Mouse (Mus musculus): ENCODE measurements around the gene Ctsm. TPM values are rescaled to one million over a fixed set of nuclear protein-coding genes. Genes with fewer than 3 reads are reported as not detected.
"Not testable (repeated sequence)": the region's sequence is repeated elsewhere in the genome, so short reads cannot be mapped to it uniquely, and the experiment has no call there.

The Ctsm gene
- not detected in 2 replicates for polyA plus RNA-seq (2015; fragmentation: Nextera tagmentation; extraction: Ambion mirVana)

DNA sequence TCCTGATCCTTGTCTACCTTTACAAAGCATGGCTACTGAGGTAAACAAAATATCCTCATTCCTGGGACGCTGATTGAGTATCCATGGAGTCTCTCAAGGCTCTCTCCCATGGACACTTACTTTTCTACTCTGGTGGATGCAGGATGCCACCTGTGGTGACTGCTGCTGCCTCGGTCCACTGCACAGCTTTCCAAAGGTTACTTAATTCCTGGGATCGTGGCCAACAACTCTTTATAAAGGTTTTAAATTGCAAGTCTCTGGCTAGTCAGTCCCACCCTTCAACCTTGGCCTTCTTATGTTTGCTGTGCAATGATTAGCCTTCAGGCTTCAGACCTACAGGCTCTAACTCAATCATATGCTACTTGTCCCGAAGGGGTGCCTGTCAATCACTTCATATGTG lies at the start of gene Ctsm:
Gene Ctsm, minus strand, starts transcription at position 209 of the 400 bp plus-strand sequence.
- Histone ChIP-seq H3K4me2 (replicated peaks; ENCODE audit: low read depth, low read length) (no peak within 1 kb of the TSS), H3K27ac (ENCODE audit: low read length) (no peak within 1 kb of the TSS), H3K9ac (replicated peaks; ENCODE audit: low read depth) (no peak within 1 kb of the TSS), H3K27me3 (replicated peaks; ENCODE audit: insufficient read depth, low read length) (no peaks in the 10 kb centered on the region), H3K4me1 (ENCODE audit: insufficient read depth, low read depth, low read length) (no peaks in the 10 kb centered on the region), H3K36me3 (ENCODE audit: insufficient read depth, low read length) (no peaks in the 10 kb centered on the region), H3K4me3 (ENCODE audit: low read depth, low read length) (no peak within 1 kb of the TSS), H3K9me3 (ENCODE audit: low read length) (0 out of 2 replicates have a peak, but pooled peaks cover 3% of the 10 kb centered on the region)
- no peak for DNase-seq (ENCODE audit: low spot score)
- 55% methylated on average over 4 of the region's 4 CpGs for WGBS
- TF ChIP-seq EP300 (IDR thresholded peaks at IDR 0.05): no peak
- ATAC-seq: no peak

DNA sequence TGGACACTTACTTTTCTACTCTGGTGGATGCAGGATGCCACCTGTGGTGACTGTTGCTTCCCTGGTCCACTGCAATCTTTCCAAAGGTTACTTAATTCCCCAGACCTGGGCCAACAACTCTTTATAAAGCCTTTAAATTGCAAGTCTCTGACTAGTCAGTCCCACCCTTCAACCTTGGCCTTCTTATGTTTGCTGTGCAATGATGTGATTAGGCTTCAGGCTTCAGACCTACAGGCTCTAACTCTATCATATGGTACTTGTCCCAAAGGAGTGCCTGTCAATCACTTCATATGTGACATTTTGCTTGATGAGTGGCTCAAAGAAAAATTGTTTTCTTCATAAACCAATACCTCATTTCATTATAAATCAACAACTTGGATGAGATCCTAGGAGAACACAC lies 28.4 kb upstream of the Ctsm start, which contains the start of gene Cts3:
Gene Cts3, minus strand, starts transcription at position 101 of the 400 bp plus-strand sequence.
- no peaks in the 10 kb centered on the region for H3K4me1 ChIP-seq (ENCODE audit: insufficient read depth, low read depth, low read length)
- H3K4me2 ChIP-seq (replicated peaks; ENCODE audit: low read depth, low read length): no peak within 1 kb of the TSS
- H3K27ac ChIP-seq (ENCODE audit: low read length): no peak within 1 kb of the TSS
- no peaks in the 10 kb centered on the region for H3K9me3 ChIP-seq (ENCODE audit: low read length)
- no peak within 1 kb of the TSS for H3K4me3 ChIP-seq (ENCODE audit: low read depth, low read length)
- no peaks in the 10 kb centered on the region for H3K27me3 ChIP-seq (replicated peaks; ENCODE audit: insufficient read depth, low read length)
- ATAC-seq (no peak), DNase-seq (ENCODE audit: low spot score) (no peak)
- H3K36me3 ChIP-seq (ENCODE audit: insufficient read depth, low read length): no peaks in the 10 kb centered on the region
- no peak within 1 kb of the TSS for H3K9ac ChIP-seq (replicated peaks; ENCODE audit: low read depth)
- TF ChIP-seq EP300 (IDR thresholded peaks at IDR 0.05) (no peak), CTCF (IDR thresholded peaks at IDR 0.05) (no peak)

DNA sequence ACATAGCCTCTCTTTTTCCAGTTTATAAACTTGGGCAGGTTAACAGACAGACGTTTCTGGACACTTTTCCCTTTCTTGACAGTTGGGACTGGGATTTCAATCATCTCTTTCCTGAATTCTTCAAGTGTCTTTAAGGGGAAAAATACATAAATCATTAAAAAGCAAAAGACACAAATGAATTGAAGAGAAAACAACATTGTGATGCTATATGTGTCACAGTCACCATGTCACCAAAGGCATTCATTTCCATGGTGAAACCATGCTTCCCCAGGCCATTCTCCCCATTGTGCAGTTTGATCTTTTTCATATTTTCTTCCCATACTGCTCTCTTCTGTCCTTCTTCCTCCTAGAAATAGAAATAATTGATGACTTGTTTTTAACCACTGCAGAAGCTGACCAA lies 26.4 kb upstream of the Ctsm start, which contains the start of gene Gm49352:
Gene Gm49352, minus strand, starts transcription at position 101 of the 400 bp plus-strand sequence.
- ATAC-seq; H3K27me3 ChIP-seq (replicated peaks; ENCODE audit: insufficient read depth, low read length); H3K9me3 ChIP-seq (ENCODE audit: low read length); DNase-seq (ENCODE audit: low spot score); H3K27ac ChIP-seq (ENCODE audit: low read length); H3K4me1 ChIP-seq (ENCODE audit: insufficient read depth, low read depth, low read length); H3K4me2 ChIP-seq (replicated peaks; ENCODE audit: low read depth, low read length); H3K4me3 ChIP-seq (ENCODE audit: low read depth, low read length); H3K9ac ChIP-seq (replicated peaks; ENCODE audit: low read depth); H3K36me3 ChIP-seq (ENCODE audit: insufficient read depth, low read length): not testable (repeated sequence)
- 18% methylated on average over 1 of the region's 1 CpGs for WGBS

Other genes with a start within 250 kb of the Ctsm start
- not detected in 2 replicates for gene Cts7, start 183.6 kb downstream of the Ctsm start, polyA plus RNA-seq (2015; fragmentation: Nextera tagmentation; extraction: Ambion mirVana)
- gene Gm49352, start 26.3 kb upstream of the Ctsm start, polyA plus RNA-seq (2015; fragmentation: Nextera tagmentation; extraction: Ambion mirVana): not detected in 2 replicates
- not detected in 2 replicates for gene Cts3, start 28.3 kb upstream of the Ctsm start, polyA plus RNA-seq (2015; fragmentation: Nextera tagmentation; extraction: Ambion mirVana)